Mouse (Mus musculus) adrenal gland, postnatal 4 days (tissue): ENCODE measurements around the gene Phpt1. TPM values are rescaled to one million over a fixed set of nuclear protein-coding genes. Genes with fewer than 3 reads are reported as not detected.

ENCODE experiments used
- DNase-seq, 2 experiments: peaks; one replicate each; pipeline ENCODE4 v3.0.0; 2021 to 2022; ENCODE audit warnings: low spot score in 2 of 2, mixed read lengths in 2 of 2
- long read RNA-seq, 2 experiments: library from polyadenylated mRNA; stranded (forward); transcript quantifications; one replicate each; pipeline ENCODE4 v2.0.0; 2021
- total RNA-seq, 2 experiments: library from RNA; stranded (reverse); gene quantifications; 2 replicates each; pipeline ENCODE4 v1.2.3; 2021

The Phpt1 gene
- total RNA-seq = 10 to 100 TPM; 74.7 to 80.0 TPM
- long read RNA-seq, experiment 1, transcript Phpt1-201 (3 exons, 937 nt) = major isoform, 101 of 133 reads
- long read RNA-seq, experiment 1, partial matches to known transcripts = 4 of 133 reads
- long read RNA-seq, experiment 1, other reads (novel, unspliced or antisense) = 26 of 133 reads
- long read RNA-seq, experiment 2, transcript Phpt1-201 (3 exons, 937 nt) = major isoform, 60 of 78 reads
- long read RNA-seq, experiment 2, partial matches to known transcripts = 4 of 78 reads
- long read RNA-seq, experiment 2, other reads (novel, unspliced or antisense) = 13 of 78 reads

- DNase-seq = peak; percentile 87 to 93
Observed at GRCm38 (mm10) chr2:25574579-25575431, at the start of gene Phpt1, which contains the start of gene Mamdc4. TSS of gene Phpt1 (minus strand) at chr2:25575224. TSS of gene Mamdc4 (minus strand) at chr2:25574845.

GRCm38 (mm10) chr2:25621229-25622200 lies 46.5 kb upstream of the Phpt1 start, which contains the start of gene Tmem141:
TSS of gene Tmem141 (minus strand) at chr2:25622005.
- DNase-seq = peak; percentile 68 to 85

GRCm38 (mm10) chr2:25620852-25621228 lies 45.8 kb upstream of the Phpt1 start:
- DNase-seq = no peak

- DNase-seq = no peak
Observed at GRCm38 (mm10) chr2:25620386-25620785, 45.4 kb upstream of the Phpt1 start.

- no peak for DNase-seq
Observed at GRCm38 (mm10) chr2:25617578-25617977, 42.6 kb upstream of the Phpt1 start, which contains the start of gene Ccdc183. TSS of gene Ccdc183 (minus strand) at chr2:25617678.

GRCm38 (mm10) chr2:25616398-25616797 lies 41.4 kb upstream of the Phpt1 start:
- DNase-seq = no peak

GRCm38 (mm10) chr2:25608671-25609070 lies 33.6 kb upstream of the Phpt1 start:
- no peak for DNase-seq

- DNase-seq = peak; percentile 68 to 78
Observed at GRCm38 (mm10) chr2:25607761-25608622, 33.0 kb upstream of the Phpt1 start, which contains the start of gene Rabl6. TSS of gene Rabl6 (minus strand) at chr2:25608521.

GRCm38 (mm10) chr2:25602526-25602925 lies 27.5 kb upstream of the Phpt1 start:
- no peak for DNase-seq

- DNase-seq = no peak
Observed at GRCm38 (mm10) chr2:25600037-25600436, 25.0 kb upstream of the Phpt1 start.

- DNase-seq = no peak
Observed at GRCm38 (mm10) chr2:25598749-25599148, 23.7 kb upstream of the Phpt1 start.

GRCm38 (mm10) chr2:25596765-25597510 lies 21.9 kb upstream of the Phpt1 start:
- DNase-seq = no peak

GRCm38 (mm10) chr2:25591863-25592262 lies 16.8 kb upstream of the Phpt1 start:
- no peak for DNase-seq

- no peak for DNase-seq
Observed at GRCm38 (mm10) chr2:25588227-25588907, 13.3 kb upstream of the Phpt1 start.

- no peak for DNase-seq
Observed at GRCm38 (mm10) chr2:25587290-25587689, 12.3 kb upstream of the Phpt1 start.

GRCm38 (mm10) chr2:25585601-25586000 lies 10.6 kb upstream of the Phpt1 start:
- no peak for DNase-seq

- no peak for DNase-seq
Observed at GRCm38 (mm10) chr2:25584856-25585255, 9.8 kb upstream of the Phpt1 start.

GRCm38 (mm10) chr2:25584152-25584551 lies 9.1 kb upstream of the Phpt1 start:
- no peak for DNase-seq

- no peak for DNase-seq
Observed at GRCm38 (mm10) chr2:25583571-25583970, 8.5 kb upstream of the Phpt1 start.
